ENCODE assay signal across 9 mouse cellular contexts in genomic region chr15:7574811-7575210, GRCm38 (mm10).
DNase-seq lines count a peak whose midpoint lies in the region; ATAC-seq and TF ChIP-seq lines count a peak whose summit lies in the region.
"Had no signal": no experiment of that assay in that cellular context is flagged by ENCODE, and none has a peak within 500 bp of the region (broad histone marks: within the 10 kb centered on the region; RNA-seq: fewer than 3 reads in every experiment).

No protein-coding gene starts in this region.

- H3ac ChIP-seq in myocyte (ENCODE audit: control insufficient read depth, insufficient read length) = no peak overlapping the region

- no peak overlapping the region for H3K4me3 ChIP-seq in heart, embryonic 10.5 days
- no peak overlapping the region for H3K4me3 ChIP-seq in liver, adult 2 months (ENCODE audit: insufficient read depth, low read depth, low read length)
- H3K4me3 ChIP-seq in liver, embryonic 11.5 days (ENCODE audit: low read depth, low read length) = no peak overlapping the region
- H3K4me3 ChIP-seq in myocyte = no peak overlapping the region
- H3K4me3 ChIP-seq: forebrain, embryonic 13.5 days had no signal

- peak; percentile 49 for DNase-seq in heart, adult 8-10 months (ENCODE audit: low spot score)
- DNase-seq in heart, embryonic 10.5 days (ENCODE audit: low spot score) = no peak
- peak; percentile 3 for DNase-seq in liver, adult 2 months (ENCODE audit: extremely low read depth, low read depth, low spot score)
- no peak for DNase-seq in liver, embryonic 11.5 days (ENCODE audit: low spot score)
- DNase-seq in brain, adult 2 months (ENCODE audit: low read depth, low spot score) = peak; percentile 16
- no peak for DNase-seq in cerebellum, postnatal 14 days
- DNase-seq: kidney, postnatal 25 days had no signal

- no peak for TF ChIP-seq POLR2A in liver, adult 2 months (IDR thresholded peaks at IDR 0.05; ENCODE audit: extremely low read depth, insufficient read depth, low read length)
- TF ChIP-seq POLR2A in myocyte (IDR thresholded peaks at IDR 0.05; ENCODE audit: insufficient read length, low read depth) = no peak

- WGBS in heart, embryonic 10.5 days = 69% methylated on average over 2 of the region's 2 CpGs
- WGBS in liver, adult 2 months = 57% methylated on average over 2 of the region's 2 CpGs
- 69% methylated on average over 2 of the region's 2 CpGs for WGBS in liver, embryonic 11.5 days

- H3K4me1 ChIP-seq in heart, embryonic 10.5 days = no peaks in the 10 kb centered on the region
- H3K4me1 ChIP-seq in liver, adult 2 months (ENCODE audit: control insufficient read depth, insufficient read depth, low read length) = no peaks in the 10 kb centered on the region
- no peaks in the 10 kb centered on the region for H3K4me1 ChIP-seq in liver, embryonic 11.5 days (replicated peaks; ENCODE audit: control insufficient read depth, insufficient read depth, low read length)
- H3K4me1 ChIP-seq: forebrain, embryonic 13.5 days had no signal

- H3K27ac ChIP-seq in heart, embryonic 10.5 days = no peak overlapping the region
- H3K27ac ChIP-seq in liver, adult 2 months (replicated peaks; ENCODE audit: insufficient read depth, low read depth, low read length) = no peak overlapping the region
- H3K27ac ChIP-seq in liver, embryonic 11.5 days (ENCODE audit: low read depth, low read length) = no peak overlapping the region
- H3K27ac ChIP-seq: forebrain, embryonic 13.5 days had no signal

- H3K79me2 ChIP-seq in liver, adult 2 months (ENCODE audit: control insufficient read depth, insufficient read depth, low read length) = no peaks in the 10 kb centered on the region
- H3K79me2 ChIP-seq in myocyte (ENCODE audit: control insufficient read depth, insufficient read depth) = no peaks in the 10 kb centered on the region

- H3K36me3 ChIP-seq in heart, embryonic 10.5 days = no peaks in the 10 kb centered on the region
- H3K36me3 ChIP-seq in liver, adult 2 months (ENCODE audit: control insufficient read depth, insufficient read depth, low read length) = no peaks in the 10 kb centered on the region
- H3K36me3 ChIP-seq in liver, embryonic 11.5 days (ENCODE audit: control insufficient read depth, insufficient read depth, low read length) = no peaks in the 10 kb centered on the region
- H3K36me3 ChIP-seq in myocyte (ENCODE audit: control insufficient read depth, insufficient read depth) = no peaks in the 10 kb centered on the region

- no peaks in the 10 kb centered on the region for H3K9me3 ChIP-seq in heart, embryonic 10.5 days
- H3K9me3 ChIP-seq in liver, embryonic 11.5 days (ENCODE audit: control insufficient read depth, low read length) = no peaks in the 10 kb centered on the region
- H3K9me3 ChIP-seq: forebrain, embryonic 13.5 days had no signal

- H3K4me2 ChIP-seq in liver, embryonic 11.5 days = no peak overlapping the region
- peak overlapping the region; percentile 3 for H3K4me2 ChIP-seq in myocyte (ENCODE audit: low read depth)
- H3K4me2 ChIP-seq: forebrain, embryonic 13.5 days had no signal

- no peaks in the 10 kb centered on the region for H3K27me3 ChIP-seq in heart, embryonic 10.5 days (ENCODE audit: insufficient read depth, poor library complexity, severe bottlenecking)
- no peaks in the 10 kb centered on the region for H3K27me3 ChIP-seq in liver, adult 2 months (ENCODE audit: control insufficient read depth, insufficient read depth, low read length)
- H3K27me3 ChIP-seq in liver, embryonic 11.5 days (replicated peaks; ENCODE audit: control insufficient read depth, insufficient read depth, low read length) = no peaks in the 10 kb centered on the region
- H3K27me3 ChIP-seq in myocyte (ENCODE audit: control insufficient read depth, insufficient read depth, insufficient read length) = no peaks in the 10 kb centered on the region
- H3K27me3 ChIP-seq: forebrain, embryonic 13.5 days had no signal

- ATAC-seq in liver, embryonic 11.5 days (replicated peaks; ENCODE audit: low FRiP score) = no peak
- ATAC-seq: forebrain, embryonic 13.5 days had no signal

- TF ChIP-seq CTCF in liver, adult 2 months (IDR thresholded peaks at IDR 0.05; ENCODE audit: low read depth, low read length) = no peak

- H3K9ac ChIP-seq in liver, adult 2 months (ENCODE audit: low read depth, low read length) = no peak overlapping the region
- H3K9ac ChIP-seq in liver, embryonic 11.5 days (ENCODE audit: low read depth, low read length) = no peak overlapping the region
- H3K9ac ChIP-seq: forebrain, embryonic 13.5 days had no signal

TF ChIP-seq in myocyte, 11 proteins besides CTCF, POLR2A, EP300 and RAD21:
- no peak for TF ChIP-seq MYOD1 (IDR thresholded peaks at IDR 0.05; ENCODE audit: control insufficient read depth in 1 of 3, insufficient read length in 2 of 3, low read depth in 2 of 3)
- no peak for TF ChIP-seq MAX (IDR thresholded peaks at IDR 0.05; ENCODE audit: low read depth)
- no peak for TF ChIP-seq USF1 (IDR thresholded peaks at IDR 0.05; ENCODE audit: low read depth)
- no peak for TF ChIP-seq REST (IDR thresholded peaks at IDR 0.05; ENCODE audit: insufficient read depth, insufficient read length)
- no peak for TF ChIP-seq CEBPB (IDR thresholded peaks at IDR 0.05; ENCODE audit: insufficient read depth, poor library complexity, severe bottlenecking)
- TF ChIP-seq MYOG (IDR thresholded peaks at IDR 0.05; ENCODE audit: control insufficient read depth in 1 of 3, insufficient read depth in 1 of 3, insufficient read length in 2 of 3, low read depth in 2 of 3) = no peak
- TF ChIP-seq TCF12 (IDR thresholded peaks at IDR 0.05; ENCODE audit: insufficient read depth, poor library complexity, severe bottlenecking) = no peak
- no peak for TF ChIP-seq TCF3 (IDR thresholded peaks at IDR 0.05; ENCODE audit: insufficient read length, low read depth)

Comparison
In these comparisons a context has a peak if more than half of its experiments do, and no peak if none do; other contexts are left out.
1. DNase-seq: peak in heart, adult 8-10 months (single experiment), liver, adult 2 months (single experiment) and brain, adult 2 months (single experiment); none in heart, embryonic 10.5 days (single experiment), liver, embryonic 11.5 days (single experiment) and cerebellum, postnatal 14 days (0 of 2).